Mouse (Mus musculus): ENCODE data around the gene Optn. TPM values are rescaled to one million over a fixed set of nuclear protein-coding genes. Genes with fewer than 3 reads are reported as not detected.

Optn gene
- polyA plus RNA-seq, 1 experiment from 2014 or later = 13.0 TPM

GRCm38 (mm10) chr2:5039350-5040170 is 24.3 kb downstream of the Optn start:
- Histone ChIP-seq H3K9me3 (no peaks in the 10 kb centered on the region), H3K27ac (replicated peaks) (no peak overlapping the region), H3K9ac (no peak overlapping the region), H3K4me1 (peaks cover 22% of the 10 kb centered on the region), H3K27me3 (replicated peaks) (no peaks in the 10 kb centered on the region), H3K36me3 (peaks cover 24% of the 10 kb centered on the region), H3K4me3 (no peak overlapping the region), H3K4me2 (no peak overlapping the region)
- ATAC-seq (ENCODE audit: extremely low read depth, insufficient number of reproducible peaks, low FRiP score, low TSS enrichment) = no peak
- 76% methylated on average over 13 of the region's 13 CpGs for WGBS

- no peak for ATAC-seq (ENCODE audit: extremely low read depth, insufficient number of reproducible peaks, low FRiP score, low TSS enrichment)
Measured at GRCm38 (mm10) chr2:5038320-5038719, 25.5 kb downstream of the Optn start.

GRCm38 (mm10) chr2:5037390-5037789 is 26.5 kb downstream of the Optn start:
- Histone ChIP-seq H3K9me3 (no peaks in the 10 kb centered on the region), H3K4me1 (peaks cover 7% of the 10 kb centered on the region), H3K4me3 (no peak overlapping the region), H3K27me3 (replicated peaks) (no peaks in the 10 kb centered on the region), H3K4me2 (no peak overlapping the region), H3K36me3 (peaks cover 24% of the 10 kb centered on the region), H3K27ac (replicated peaks) (no peak overlapping the region), H3K9ac (no peak overlapping the region)
- WGBS = 62% methylated on average over 3 of the region's 3 CpGs
- ATAC-seq (ENCODE audit: extremely low read depth, insufficient number of reproducible peaks, low FRiP score, low TSS enrichment) = no peak

More at GRCm38 (mm10) chr2:5038320-5038719, 25.5 kb downstream of the Optn start:
- H3K9me3 ChIP-seq = no peaks in the 10 kb centered on the region
- H3K4me2 ChIP-seq = no peak overlapping the region
- peaks cover 15% of the 10 kb centered on the region for H3K4me1 ChIP-seq
- no peaks in the 10 kb centered on the region for H3K27me3 ChIP-seq (replicated peaks)
- H3K36me3 ChIP-seq = peaks cover 24% of the 10 kb centered on the region
- H3K4me3 ChIP-seq = no peak overlapping the region
- no peak overlapping the region for H3K27ac ChIP-seq (replicated peaks)
- WGBS = 83% methylated on average over 5 of the region's 5 CpGs
- H3K9ac ChIP-seq = no peak overlapping the region

GRCm38 (mm10) chr2:5036411-5037076 is 27.3 kb downstream of the Optn start:
- H3K36me3 ChIP-seq = peaks cover 21% of the 10 kb centered on the region
- WGBS = 81% methylated on average over 10 of the region's 10 CpGs
- no peaks in the 10 kb centered on the region for H3K27me3 ChIP-seq (replicated peaks)
- no peak overlapping the region for H3K4me2 ChIP-seq
- H3K9me3 ChIP-seq = no peaks in the 10 kb centered on the region
- H3K27ac ChIP-seq (replicated peaks) = no peak overlapping the region
- no peak overlapping the region for H3K9ac ChIP-seq
- H3K4me3 ChIP-seq = no peak overlapping the region
- ATAC-seq (ENCODE audit: extremely low read depth, insufficient number of reproducible peaks, low FRiP score, low TSS enrichment) = no peak
- H3K4me1 ChIP-seq = peaks cover 5% of the 10 kb centered on the region

- ATAC-seq (ENCODE audit: extremely low read depth, insufficient number of reproducible peaks, low FRiP score, low TSS enrichment) = no peak
Measured at GRCm38 (mm10) chr2:5035241-5035640, 28.6 kb downstream of the Optn start.

GRCm38 (mm10) chr2:5034801-5035200 is 29.1 kb downstream of the Optn start:
- Histone ChIP-seq H3K4me1 (peaks cover 5% of the 10 kb centered on the region), H3K36me3 (peaks cover 34% of the 10 kb centered on the region), H3K9ac (no peak overlapping the region), H3K9me3 (no peaks in the 10 kb centered on the region), H3K27ac (replicated peaks) (no peak overlapping the region), H3K27me3 (replicated peaks) (no peaks in the 10 kb centered on the region), H3K4me2 (no peak overlapping the region), H3K4me3 (no peak overlapping the region)
- no peak for ATAC-seq (ENCODE audit: extremely low read depth, insufficient number of reproducible peaks, low FRiP score, low TSS enrichment)
- 72% methylated on average over 8 of the region's 8 CpGs for WGBS

More at GRCm38 (mm10) chr2:5035241-5035640, 28.6 kb downstream of the Optn start:
- Histone ChIP-seq H3K4me2 (no peak overlapping the region), H3K27me3 (replicated peaks) (no peaks in the 10 kb centered on the region), H3K4me1 (peaks cover 5% of the 10 kb centered on the region), H3K36me3 (peaks cover 32% of the 10 kb centered on the region), H3K9ac (no peak overlapping the region), H3K9me3 (no peaks in the 10 kb centered on the region), H3K27ac (replicated peaks) (no peak overlapping the region), H3K4me3 (no peak overlapping the region)
- 83% methylated on average over 9 of the region's 9 CpGs for WGBS

- no peak overlapping the region for H3K4me2 ChIP-seq
- no peak for ATAC-seq (ENCODE audit: extremely low read depth, insufficient number of reproducible peaks, low FRiP score, low TSS enrichment)
- no peak overlapping the region for H3K9ac ChIP-seq
- H3K4me3 ChIP-seq = no peak overlapping the region
- H3K9me3 ChIP-seq = no peaks in the 10 kb centered on the region
- 58% methylated on average over 14 of the region's 15 CpGs for WGBS
- H3K27ac ChIP-seq (replicated peaks) = no peak overlapping the region
- H3K4me1 ChIP-seq = peaks cover 5% of the 10 kb centered on the region
- peaks cover 33% of the 10 kb centered on the region for H3K36me3 ChIP-seq
- no peaks in the 10 kb centered on the region for H3K27me3 ChIP-seq (replicated peaks)
Measured at GRCm38 (mm10) chr2:5033546-5034420, 30.1 kb downstream of the Optn start.

GRCm38 (mm10) chr2:5032665-5033064 is 31.2 kb downstream of the Optn start:
- Histone ChIP-seq H3K27ac (replicated peaks) (no peak overlapping the region), H3K27me3 (replicated peaks) (no peaks in the 10 kb centered on the region), H3K4me1 (peaks cover 11% of the 10 kb centered on the region), H3K9ac (no peak overlapping the region), H3K9me3 (no peaks in the 10 kb centered on the region), H3K4me3 (no peak overlapping the region), H3K36me3 (peaks cover 33% of the 10 kb centered on the region), H3K4me2 (no peak overlapping the region)
- 62% methylated on average over 5 of the region's 5 CpGs for WGBS
- no peak for ATAC-seq (ENCODE audit: extremely low read depth, insufficient number of reproducible peaks, low FRiP score, low TSS enrichment)

- H3K4me2 ChIP-seq = no peak overlapping the region
- no peaks in the 10 kb centered on the region for H3K27me3 ChIP-seq (replicated peaks)
- H3K4me3 ChIP-seq = no peak overlapping the region
- peaks cover 35% of the 10 kb centered on the region for H3K36me3 ChIP-seq
- H3K9me3 ChIP-seq = no peaks in the 10 kb centered on the region
- no peak overlapping the region for H3K9ac ChIP-seq
- H3K4me1 ChIP-seq = peaks cover 11% of the 10 kb centered on the region
- H3K27ac ChIP-seq (replicated peaks) = no peak overlapping the region
- WGBS = 78% methylated on average over 7 of the region's 7 CpGs
- no peak for ATAC-seq (ENCODE audit: extremely low read depth, insufficient number of reproducible peaks, low FRiP score, low TSS enrichment)
Measured at GRCm38 (mm10) chr2:5031215-5031614, 32.6 kb downstream of the Optn start.

- peaks cover 11% of the 10 kb centered on the region for H3K4me1 ChIP-seq
- peaks cover 38% of the 10 kb centered on the region for H3K36me3 ChIP-seq
- no peak for ATAC-seq (ENCODE audit: extremely low read depth, insufficient number of reproducible peaks, low FRiP score, low TSS enrichment)
- H3K4me2 ChIP-seq = no peak overlapping the region
- WGBS = 91% methylated on average over 4 of the region's 4 CpGs
- H3K9ac ChIP-seq = no peak overlapping the region
- H3K27me3 ChIP-seq (replicated peaks) = no peaks in the 10 kb centered on the region
- H3K27ac ChIP-seq (replicated peaks) = no peak overlapping the region
- no peak overlapping the region for H3K4me3 ChIP-seq
- no peaks in the 10 kb centered on the region for H3K9me3 ChIP-seq
Measured at GRCm38 (mm10) chr2:5029808-5030207, 34.0 kb downstream of the Optn start.

GRCm38 (mm10) chr2:5028047-5028446 is 35.8 kb downstream of the Optn start:
- Histone ChIP-seq H3K9me3 (no peaks in the 10 kb centered on the region), H3K4me1 (peaks cover 12% of the 10 kb centered on the region), H3K4me2 (no peak overlapping the region), H3K36me3 (peaks cover 38% of the 10 kb centered on the region), H3K27ac (replicated peaks) (no peak overlapping the region), H3K27me3 (replicated peaks) (no peaks in the 10 kb centered on the region), H3K9ac (no peak overlapping the region), H3K4me3 (no peak overlapping the region)
- WGBS = 57% methylated on average over 7 of the region's 7 CpGs
- ATAC-seq (ENCODE audit: extremely low read depth, insufficient number of reproducible peaks, low FRiP score, low TSS enrichment) = peak; percentile 31; the same call in 1 of the 2 replicates

Measured in heart, embryonic 13.5 days (tissue).